Mouse (Mus musculus): Measurements from ENCODE around the gene Mrln.
A peak's percentile ranks its signal among the peaks of the same experiment; 100 is the strongest.

Gene Mrln

GRCm38 (mm10) chr10:70204505-70205399 lies at the start of gene Mrln:
Mrln (plus strand) TSS chr10:70204664.
- DNase-seq (ENCODE audit: low read depth, low spot score) = no peak

DNA sequence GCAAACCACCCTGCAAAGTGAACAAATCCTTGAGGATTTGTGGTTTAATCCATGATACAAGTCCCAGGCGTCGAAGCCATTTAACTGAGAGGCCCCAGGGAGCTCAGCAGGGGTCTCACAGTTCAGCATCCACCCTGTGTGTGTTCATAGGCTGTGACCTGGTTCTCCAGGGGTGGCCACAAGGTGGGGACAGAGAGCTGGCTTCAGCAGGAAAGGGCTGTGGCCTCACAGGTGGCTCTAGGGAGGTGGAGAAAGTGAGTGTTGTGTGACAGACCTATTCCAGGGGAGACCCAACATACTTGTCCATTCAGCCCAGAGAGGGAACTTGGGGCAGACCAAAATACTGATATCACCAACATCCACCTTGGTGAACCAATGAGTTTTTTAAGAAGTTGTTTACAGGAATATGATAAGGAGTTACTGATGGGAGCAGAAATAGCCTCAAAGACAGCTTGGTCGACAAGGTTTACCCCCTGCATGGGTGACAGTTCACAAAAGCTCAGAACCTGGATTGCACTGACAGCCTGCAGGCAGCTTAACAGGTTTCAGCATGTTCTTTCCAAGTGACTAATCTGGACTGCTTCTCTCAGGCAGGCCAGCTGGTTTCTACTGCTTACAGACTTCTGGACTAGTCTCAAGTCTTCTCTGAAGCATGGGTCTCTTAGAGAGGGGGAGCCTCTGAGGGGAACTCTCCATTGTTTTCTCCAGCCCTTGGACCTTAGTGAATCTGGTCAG lies 47.9 kb upstream of the Mrln start:
- DNase-seq (ENCODE audit: low read depth, low spot score) = peak; percentile 64

DNA sequence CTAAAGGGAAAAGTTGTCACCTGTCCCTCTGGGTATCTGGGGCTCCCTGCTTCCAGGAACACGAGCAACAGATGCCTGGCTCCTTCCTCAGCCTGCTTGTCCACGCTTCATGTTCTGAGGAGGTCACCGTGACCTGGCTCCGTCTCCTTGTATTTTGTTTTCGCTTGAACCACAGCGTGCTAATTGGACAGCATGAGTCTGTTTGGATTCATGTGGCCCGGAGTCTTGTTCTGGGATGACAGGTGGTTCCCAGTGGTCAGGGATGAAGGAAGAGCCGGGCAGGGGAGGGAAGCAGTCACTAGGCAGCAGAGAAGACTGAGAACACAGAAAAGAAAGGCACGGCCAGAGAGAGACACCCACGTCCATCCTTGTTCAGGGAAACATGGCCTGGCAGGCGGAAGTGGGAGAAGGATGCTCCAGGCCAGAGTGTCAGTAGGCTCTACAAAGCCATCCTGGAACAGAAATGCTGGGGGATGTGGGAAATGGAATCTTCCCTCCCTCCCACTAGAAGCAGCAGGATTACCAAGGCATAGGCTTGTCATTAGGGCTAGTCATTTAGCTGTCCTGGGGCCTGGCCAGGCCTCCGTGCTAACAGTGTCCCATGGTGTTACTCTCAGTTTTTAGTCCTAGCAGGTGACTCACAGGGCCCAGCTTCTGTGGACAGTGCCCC lies 44.7 kb upstream of the Mrln start:
- no peak for DNase-seq (ENCODE audit: low read depth, low spot score)

- DNase-seq (ENCODE audit: low read depth, low spot score) = no peak
Measured at GRCm38 (mm10) chr10:70160811-70161210, 43.7 kb upstream of the Mrln start.

DNA sequence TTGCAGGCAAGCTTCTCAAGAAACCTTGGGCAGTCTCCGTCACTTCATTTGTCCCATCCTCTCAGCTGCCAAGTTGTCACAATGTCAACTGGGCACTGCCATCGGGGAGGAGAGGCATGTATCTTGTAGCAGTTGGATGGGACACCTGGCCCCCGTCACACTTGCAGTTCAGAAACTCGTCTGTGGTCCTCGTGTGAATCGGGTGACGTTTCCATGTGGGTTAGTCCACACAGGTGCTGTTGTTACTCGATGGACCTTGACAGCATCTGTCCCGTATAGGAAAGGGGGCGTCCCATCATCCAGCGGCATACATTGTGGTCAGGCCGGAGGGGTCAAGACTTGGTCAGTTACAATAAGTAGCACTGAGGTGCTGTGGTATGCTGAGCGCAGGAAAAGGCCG lies 43.0 kb upstream of the Mrln start:
- DNase-seq (ENCODE audit: low read depth, low spot score) = no peak

DNA sequence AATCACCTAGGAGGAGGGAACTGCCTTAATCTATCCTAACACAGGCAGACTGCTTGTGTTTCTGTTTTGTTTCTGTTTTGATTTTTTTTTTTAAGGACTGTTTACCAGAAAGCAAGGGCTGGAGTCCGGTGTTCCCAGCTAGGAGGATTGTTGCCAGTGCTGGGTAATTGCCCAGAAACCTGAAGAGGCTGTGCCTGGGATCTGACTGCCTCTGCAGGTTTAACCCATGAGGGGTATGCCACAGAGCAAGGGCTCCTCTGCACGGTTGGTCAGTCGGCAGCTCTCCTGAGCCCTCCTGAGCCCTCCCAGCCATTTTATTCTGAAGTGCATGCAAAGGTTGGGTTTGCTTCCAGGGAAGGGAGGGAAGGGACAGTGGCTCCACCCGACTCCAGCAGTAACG lies 40.8 kb upstream of the Mrln start:
- DNase-seq (ENCODE audit: low read depth, low spot score) = no peak

- no peak for DNase-seq (ENCODE audit: low read depth, low spot score)
Measured at GRCm38 (mm10) chr10:70165877-70166276, 38.6 kb upstream of the Mrln start.

DNA sequence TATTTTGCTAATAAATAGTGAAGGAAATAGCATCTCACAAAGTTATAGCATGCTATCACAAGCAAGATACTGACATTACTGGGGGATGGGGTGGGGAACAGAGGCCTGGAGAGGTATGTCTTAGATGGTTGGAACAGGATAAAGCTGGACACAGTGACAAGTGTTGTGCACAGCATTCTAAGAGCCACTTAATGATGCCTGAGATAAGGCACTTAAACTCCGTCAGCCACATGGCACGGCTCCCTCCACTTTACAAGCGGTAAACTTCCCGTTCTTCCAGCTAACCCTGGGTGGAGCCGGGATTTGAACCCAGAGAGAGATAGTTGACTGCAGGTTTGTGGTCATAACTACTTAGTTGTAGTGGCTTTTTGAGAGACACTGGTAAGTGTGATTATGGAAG lies 38.0 kb upstream of the Mrln start:
- no peak for DNase-seq (ENCODE audit: low read depth, low spot score)

DNA sequence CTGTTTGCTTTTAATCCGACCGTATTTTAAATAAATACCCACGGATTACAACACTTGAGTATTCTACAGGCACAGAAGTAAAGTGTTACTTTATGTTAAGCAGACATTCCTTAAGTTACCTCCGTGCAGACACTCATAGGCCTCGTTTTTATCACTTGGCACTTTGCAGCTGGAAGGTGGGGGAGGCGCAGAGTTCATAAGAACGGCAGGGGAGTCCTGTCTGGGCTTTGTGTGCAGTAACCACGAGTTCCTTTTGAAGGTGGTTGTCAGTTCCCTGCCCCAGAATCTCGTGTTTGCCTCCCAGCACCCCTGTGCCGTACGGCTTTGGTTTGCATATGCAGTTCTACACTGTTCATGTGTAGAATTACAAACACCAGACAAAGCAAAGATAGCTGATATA lies 36.8 kb upstream of the Mrln start:
- DNase-seq (ENCODE audit: low read depth, low spot score) = no peak

DNA sequence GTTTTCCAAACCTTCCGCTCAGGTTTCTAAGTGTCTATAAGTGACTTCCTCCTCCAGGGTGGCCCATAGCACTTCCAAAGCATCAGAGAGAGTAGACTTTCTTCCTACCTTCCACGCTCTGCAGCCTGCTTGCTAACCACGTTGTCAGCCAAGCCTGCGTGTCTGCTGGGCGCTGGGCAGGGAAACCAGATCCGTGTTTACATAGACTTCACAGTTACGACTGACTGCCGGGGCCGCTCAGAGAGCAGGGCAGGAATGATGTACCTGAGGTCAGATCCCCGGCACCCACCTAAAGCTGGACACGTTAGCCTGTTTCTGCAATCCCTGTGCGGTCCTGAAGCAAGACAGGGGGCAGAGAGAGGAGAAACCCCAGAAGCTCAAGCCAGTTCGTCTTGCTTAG lies 36.1 kb upstream of the Mrln start:
- DNase-seq (ENCODE audit: low read depth, low spot score) = no peak

DNA sequence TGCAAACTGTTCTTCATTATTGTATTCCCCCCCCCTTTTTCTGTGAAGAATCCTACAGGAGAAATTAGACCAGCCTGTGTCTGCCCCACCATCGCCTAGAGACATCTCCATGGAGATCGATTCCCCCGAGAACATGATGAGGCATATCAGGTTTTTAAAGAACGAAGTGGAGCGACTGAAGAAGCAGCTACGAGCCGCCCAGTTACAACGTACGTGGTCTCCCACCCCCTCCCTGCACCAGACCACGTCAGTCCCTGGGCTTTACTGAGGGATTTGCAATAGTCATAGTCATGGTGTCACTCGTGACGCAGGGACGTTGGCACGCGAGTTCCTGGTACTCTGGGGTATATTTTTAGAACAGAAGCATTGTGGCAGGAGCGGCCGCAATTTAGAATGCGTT lies 35.4 kb upstream of the Mrln start:
- DNase-seq (ENCODE audit: low read depth, low spot score) = no peak

- peak; percentile 77 for DNase-seq (ENCODE audit: low read depth, low spot score)
Measured at GRCm38 (mm10) chr10:70173314-70173713, 31.1 kb upstream of the Mrln start.

- no peak for DNase-seq (ENCODE audit: low read depth, low spot score)
Measured at GRCm38 (mm10) chr10:70174494-70175190, 29.8 kb upstream of the Mrln start.

GRCm38 (mm10) chr10:70180727-70181126 lies 23.7 kb upstream of the Mrln start:
- peak; percentile 53 for DNase-seq (ENCODE audit: low read depth, low spot score)

DNA sequence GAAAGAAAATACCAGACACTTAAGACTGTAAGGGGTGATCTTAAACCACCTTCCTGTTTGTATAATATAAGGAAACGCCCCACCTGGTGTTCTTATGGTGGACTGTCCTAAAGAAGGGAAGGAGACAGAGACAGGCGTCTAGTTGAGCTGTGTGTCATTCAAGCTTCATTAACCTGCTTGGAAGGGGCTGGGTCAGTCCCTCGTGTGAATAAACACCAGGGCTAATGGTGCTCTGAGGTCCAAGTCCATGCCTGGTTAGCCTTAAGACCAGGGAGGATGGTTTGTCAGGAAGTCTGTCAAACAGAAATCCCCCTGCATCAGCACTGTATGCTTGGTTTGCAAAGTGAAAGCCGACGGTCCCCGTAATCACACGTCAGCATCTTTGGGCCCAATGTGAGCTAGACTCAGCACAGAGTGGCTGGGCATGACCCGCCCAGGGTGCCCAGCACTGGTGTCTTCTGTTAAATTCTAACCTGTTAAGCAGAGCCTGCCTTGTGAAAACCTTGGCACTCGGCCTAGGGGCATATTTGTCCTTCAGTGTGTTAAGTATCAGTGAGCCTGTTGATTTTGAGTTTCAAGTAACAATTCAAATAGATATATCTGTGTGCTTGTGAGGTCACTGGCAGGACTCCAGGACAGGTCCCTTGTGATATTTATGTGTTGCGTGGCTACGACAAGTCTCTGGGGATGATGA lies 23.0 kb upstream of the Mrln start:
- DNase-seq (ENCODE audit: low read depth, low spot score) = peak; percentile 35

DNA sequence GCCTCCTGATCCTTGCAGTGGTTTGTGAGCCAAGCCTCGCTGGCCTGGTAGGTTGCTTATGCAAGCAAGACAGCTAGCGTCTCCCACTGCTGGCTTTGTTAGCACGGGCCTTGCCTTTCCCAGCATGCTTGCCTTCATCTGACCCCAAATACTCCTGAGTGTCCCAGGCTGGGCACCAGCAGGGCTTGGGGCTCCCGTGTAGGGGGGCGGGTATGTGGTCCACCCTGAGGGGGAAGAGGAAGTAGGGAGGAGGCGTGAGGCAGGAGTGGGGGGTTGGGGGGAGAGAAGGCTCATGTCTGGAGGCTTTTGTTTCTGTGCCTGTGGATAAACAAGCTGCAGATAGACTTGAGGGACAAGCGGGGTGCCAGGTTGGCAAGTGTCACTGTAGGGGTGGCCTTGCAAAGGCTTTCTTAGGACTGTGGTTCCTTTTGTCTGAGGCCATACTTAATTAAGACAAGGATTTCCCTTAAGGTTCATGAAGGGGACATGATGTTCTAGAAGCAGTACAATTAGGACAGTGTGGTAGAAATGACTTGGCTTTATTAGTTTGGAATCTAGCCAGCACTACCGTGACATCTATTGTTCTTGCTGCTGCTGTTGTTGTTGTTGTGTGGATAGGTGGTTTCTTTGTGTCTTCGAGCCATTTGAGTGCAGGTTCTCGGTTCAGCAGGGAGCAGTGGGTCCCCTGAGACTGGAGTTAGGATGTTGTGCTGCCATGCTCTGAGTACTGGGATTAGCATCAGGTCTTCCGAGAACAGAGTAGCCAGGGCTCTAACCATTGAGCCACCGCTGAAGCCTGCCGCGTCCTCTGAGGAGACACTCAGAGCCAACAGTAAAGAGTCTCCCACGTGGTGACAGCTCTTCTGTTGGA lies 21.0 kb upstream of the Mrln start:
- DNase-seq (ENCODE audit: low read depth, low spot score) = no peak

GRCm38 (mm10) chr10:70186136-70186535 lies 18.3 kb upstream of the Mrln start:
- DNase-seq (ENCODE audit: low read depth, low spot score) = peak; percentile 36

GRCm38 (mm10) chr10:70186586-70186985 lies 17.9 kb upstream of the Mrln start:
- no peak for DNase-seq (ENCODE audit: low read depth, low spot score)

- no peak for DNase-seq (ENCODE audit: low read depth, low spot score)
Measured at GRCm38 (mm10) chr10:70189864-70190263, 14.6 kb upstream of the Mrln start.

DNA sequence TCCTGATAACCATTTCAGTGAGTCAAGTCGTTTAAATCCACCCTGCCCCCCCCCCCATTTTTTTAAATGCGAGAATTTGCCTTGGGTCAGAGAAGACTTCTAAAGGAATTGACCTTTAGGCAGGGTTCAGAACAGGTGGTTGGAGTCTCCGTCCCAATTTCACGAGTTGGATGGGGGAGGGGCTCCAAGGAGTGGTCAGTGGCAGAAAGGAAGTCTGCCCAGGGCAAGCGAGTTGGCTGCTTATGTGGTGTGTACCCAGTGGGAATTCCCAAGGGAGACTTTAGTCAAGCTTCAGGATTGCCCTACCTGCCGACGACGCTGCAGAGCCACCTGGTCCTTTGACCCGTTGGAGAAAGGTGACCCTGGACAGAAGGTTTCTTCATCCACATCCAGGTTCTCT lies 10.2 kb upstream of the Mrln start:
- no peak for DNase-seq (ENCODE audit: low read depth, low spot score)

Data from CD4-positive, CD25-positive, alpha-beta regulatory T cell, adult 2 months (primary cell).